Mouse (Mus musculus): ENCODE data around the gene Cenpf. TPM values are rescaled to one million over a fixed set of nuclear protein-coding genes. Genes with fewer than 3 reads are reported as not detected.
A peak's percentile ranks its signal among the peaks of the same experiment; 100 is the strongest.
"Not testable (repeated sequence)": the region's sequence is repeated elsewhere in the genome, so short reads cannot be mapped to it uniquely, and the experiment has no call there.

Gene Cenpf
- polyA plus RNA-seq, 1 experiment from 2014 or later: 101 TPM

DNA sequence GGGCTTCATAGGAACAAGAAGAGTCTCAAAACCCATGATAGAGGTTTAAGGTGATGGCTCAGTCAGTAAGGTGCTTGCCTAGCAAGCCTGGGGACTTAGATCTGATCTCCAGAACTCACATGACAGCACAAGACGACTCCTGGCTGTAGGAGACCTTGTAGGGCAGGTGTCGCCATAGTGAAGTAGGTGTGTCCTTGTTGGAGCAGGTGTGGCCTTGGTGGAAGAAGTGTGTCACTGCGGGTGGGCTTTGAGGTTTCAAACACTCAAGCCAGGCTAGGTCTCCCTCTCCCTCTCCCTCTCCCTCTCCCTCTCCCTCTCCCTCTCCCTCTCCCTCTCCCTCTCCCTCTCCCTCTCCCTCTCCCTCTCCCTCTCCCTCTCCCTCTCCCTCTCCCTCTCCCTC lies 4.6 kb upstream of the Cenpf start:
- not testable (repeated sequence) for H3K36me3 ChIP-seq; ATAC-seq (ENCODE audit: borderline replicate concordance, extremely low read depth, low FRiP score, low TSS enrichment); H3K9me3 ChIP-seq; H3K4me2 ChIP-seq; H3K27me3 ChIP-seq; H3K4me3 ChIP-seq; H3K9ac ChIP-seq; H3K27ac ChIP-seq
- peaks cover 16% of the 10 kb centered on the region for H3K4me1 ChIP-seq
- WGBS: 31% methylated on average over 3 of the region's 3 CpGs

DNA sequence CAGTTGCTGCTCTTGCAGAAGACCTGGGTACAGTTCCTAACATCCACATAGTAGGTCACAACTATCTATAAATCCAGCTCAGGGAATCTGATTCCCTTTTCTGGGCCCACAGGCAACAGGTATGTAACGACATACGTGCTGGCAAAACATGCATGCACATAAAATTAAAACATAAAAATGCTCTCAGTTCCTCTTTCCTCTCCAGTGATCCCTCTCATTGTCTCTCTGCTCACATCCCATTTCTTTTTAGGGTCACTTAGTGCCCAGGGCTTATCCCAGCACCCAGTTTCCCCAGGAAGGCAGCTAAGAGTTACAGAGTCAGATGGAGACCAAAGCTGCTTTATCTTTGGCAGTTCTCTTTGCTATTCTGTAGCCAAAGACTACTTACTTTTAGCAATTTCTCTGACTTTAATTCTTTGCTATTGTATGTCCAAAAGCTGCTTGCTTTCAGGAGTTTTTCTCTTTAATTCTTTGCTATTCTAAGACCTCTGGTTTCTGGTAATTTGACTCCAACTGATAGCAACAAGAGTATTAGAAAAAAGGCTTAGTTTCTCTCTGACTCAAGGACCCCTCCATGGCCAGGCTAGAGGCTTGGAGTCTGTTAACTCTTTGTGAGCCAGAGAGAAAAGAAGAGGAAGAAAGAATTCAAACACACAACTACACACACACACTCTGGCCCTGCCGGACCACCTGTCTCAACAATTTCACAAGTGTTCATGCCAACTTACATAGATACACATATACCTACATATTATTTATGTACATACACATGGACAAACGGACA lies 1.4 kb upstream of the Cenpf start:
- Histone ChIP-seq H3K9me3 (no peaks in the 10 kb centered on the region), H3K4me1 (peaks cover 34% of the 10 kb centered on the region)
- WGBS: 23% methylated on average over 4 of the region's 4 CpGs

DNA sequence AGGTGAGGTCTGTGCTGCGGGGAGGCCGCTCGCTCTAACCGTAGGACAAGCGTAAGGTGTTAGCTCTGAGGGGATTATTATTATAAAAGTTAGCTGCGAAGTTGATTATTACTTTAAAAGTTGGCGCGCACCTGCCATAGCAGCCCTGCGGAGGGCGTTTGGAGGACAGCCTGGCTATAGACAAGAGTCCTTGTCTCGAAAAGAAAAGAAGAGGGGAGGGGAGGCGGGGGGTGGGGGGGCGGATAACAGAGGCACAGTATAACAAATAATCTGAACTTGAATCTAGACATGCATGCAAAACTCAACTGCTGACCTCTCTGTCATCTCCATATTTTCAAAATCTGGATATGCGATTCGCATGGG lies 483 bp upstream of the Cenpf start:
- WGBS: under 1% methylated on average over 15 of the region's 15 CpGs
- peak overlapping the region; percentile 31 for H3K9ac ChIP-seq
- peaks cover 34% of the 10 kb centered on the region for H3K4me1 ChIP-seq
- no peaks in the 10 kb centered on the region for H3K9me3 ChIP-seq
- H3K4me2 ChIP-seq: peak overlapping the region; percentile 64
- H3K27me3 ChIP-seq: no peaks in the 10 kb centered on the region
- peak overlapping the region; percentile 51 for H3K27ac ChIP-seq
- H3K4me3 ChIP-seq: peak overlapping the region; percentile 88
- ATAC-seq (ENCODE audit: borderline replicate concordance, extremely low read depth, low FRiP score, low TSS enrichment): peak; percentile 1; the same call in 1 of the 2 replicates
- peaks cover 16% of the 10 kb centered on the region for H3K36me3 ChIP-seq

More for the DNA sequence above, 1.4 kb upstream of the Cenpf start:
- ATAC-seq (ENCODE audit: borderline replicate concordance, extremely low read depth, low FRiP score, low TSS enrichment): no peak
- H3K4me2 ChIP-seq: peak overlapping the region; percentile 64
- no peaks in the 10 kb centered on the region for H3K27me3 ChIP-seq
- H3K36me3 ChIP-seq: peaks cover 7% of the 10 kb centered on the region
- H3K4me3 ChIP-seq: peak overlapping the region; percentile 88
- peak overlapping the region; percentile 31 for H3K9ac ChIP-seq
- peak overlapping the region; percentile 51 for H3K27ac ChIP-seq

DNA sequence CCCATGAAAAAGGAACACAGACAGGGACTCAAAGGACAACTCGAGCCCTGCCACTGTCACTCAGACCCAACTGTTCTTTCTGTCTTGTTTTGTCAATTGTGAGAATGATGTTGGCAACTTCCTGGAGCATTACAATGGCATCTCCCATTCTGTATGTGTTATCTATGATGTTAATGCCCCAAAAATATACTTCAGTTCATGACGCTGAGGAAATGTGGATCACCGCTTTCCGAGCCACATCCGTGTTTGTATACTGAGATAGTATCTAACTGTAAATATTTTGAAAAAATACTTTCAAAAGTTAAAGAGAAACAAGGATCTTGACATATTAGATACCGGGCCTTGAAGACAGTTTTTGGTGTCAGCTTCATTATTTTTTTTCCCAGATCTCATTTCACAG lies 1.9 kb downstream of the Cenpf start:
- Histone ChIP-seq H3K27ac (no peak overlapping the region), H3K9ac (no peak overlapping the region), H3K4me3 (peak overlapping the region; percentile 32), H3K9me3 (no peaks in the 10 kb centered on the region), H3K4me2 (peak overlapping the region; percentile 85), H3K4me1 (peaks cover 34% of the 10 kb centered on the region), H3K27me3 (no peaks in the 10 kb centered on the region), H3K36me3 (peaks cover 35% of the 10 kb centered on the region)
- no peak for ATAC-seq (ENCODE audit: borderline replicate concordance, extremely low read depth, low FRiP score, low TSS enrichment)
- 61% methylated on average over 6 of the region's 6 CpGs for WGBS

DNA sequence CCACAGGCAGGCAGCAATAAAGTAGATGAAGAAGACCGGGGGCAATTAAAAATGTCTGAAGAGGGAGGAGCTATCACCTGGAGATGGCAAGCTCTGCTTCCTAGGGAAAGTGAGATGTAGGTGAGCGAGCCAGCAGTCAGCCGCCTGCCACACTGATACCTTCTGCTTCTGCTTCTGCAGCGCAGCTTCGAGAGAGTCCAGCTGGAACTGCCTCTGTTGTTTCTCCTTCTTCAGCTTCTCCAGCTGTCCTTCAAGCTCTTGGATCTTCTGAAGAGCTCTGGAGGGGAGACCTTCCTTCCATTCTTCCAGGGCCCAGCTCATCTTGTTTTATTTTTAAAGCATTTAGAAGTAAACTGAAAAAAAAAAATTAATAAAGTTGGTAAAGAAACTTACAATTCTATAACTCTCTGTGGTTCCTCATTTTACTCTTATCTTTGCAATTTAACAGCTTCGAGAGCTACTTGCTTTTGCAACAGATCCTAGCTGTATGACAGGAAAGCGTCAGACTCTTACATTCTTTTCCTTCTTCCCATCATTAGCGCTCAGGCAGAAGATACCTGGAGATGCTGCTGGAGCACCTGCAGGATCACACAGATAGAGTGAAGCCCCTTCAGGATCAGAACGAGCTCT lies 3.0 kb downstream of the Cenpf start:
- no peaks in the 10 kb centered on the region for H3K9me3 ChIP-seq
- H3K4me1 ChIP-seq: peaks cover 32% of the 10 kb centered on the region
- no peak for ATAC-seq (ENCODE audit: borderline replicate concordance, extremely low read depth, low FRiP score, low TSS enrichment)
- peaks cover 46% of the 10 kb centered on the region for H3K36me3 ChIP-seq
- no peak overlapping the region for H3K9ac ChIP-seq
- no peaks in the 10 kb centered on the region for H3K27me3 ChIP-seq
- WGBS: 91% methylated on average over 9 of the region's 9 CpGs
- H3K27ac ChIP-seq: no peak overlapping the region
- no peak overlapping the region for H3K4me3 ChIP-seq
- no peak overlapping the region for H3K4me2 ChIP-seq

DNA sequence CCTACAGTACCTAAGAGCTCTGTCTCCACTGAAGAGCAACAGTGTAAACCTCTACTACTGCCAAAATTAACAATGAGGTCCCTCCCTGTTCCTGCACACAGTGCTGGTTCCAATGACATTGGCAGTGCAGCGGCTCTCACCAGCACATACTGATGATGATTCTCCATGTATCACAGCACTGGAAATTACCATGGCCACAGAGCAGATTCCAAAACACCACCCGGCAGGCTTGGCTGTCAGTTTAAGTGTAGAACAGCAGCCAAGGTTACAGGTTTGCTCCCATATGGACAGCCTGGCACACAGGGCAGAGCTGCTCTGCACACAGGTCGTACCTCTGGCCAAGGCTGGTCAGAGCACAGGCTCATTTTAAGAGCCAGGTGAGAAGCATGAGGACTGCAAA lies 8.3 kb downstream of the Cenpf start:
- 90% methylated on average over 3 of the region's 3 CpGs for WGBS
- Histone ChIP-seq H3K27ac (no peak overlapping the region), H3K36me3 (peaks cover 80% of the 10 kb centered on the region), H3K27me3 (no peaks in the 10 kb centered on the region), H3K9ac (no peak overlapping the region), H3K4me2 (no peak overlapping the region), H3K4me3 (no peak overlapping the region), H3K4me1 (no peaks in the 10 kb centered on the region), H3K9me3 (no peaks in the 10 kb centered on the region)
- no peak for ATAC-seq (ENCODE audit: borderline replicate concordance, extremely low read depth, low FRiP score, low TSS enrichment)

DNA sequence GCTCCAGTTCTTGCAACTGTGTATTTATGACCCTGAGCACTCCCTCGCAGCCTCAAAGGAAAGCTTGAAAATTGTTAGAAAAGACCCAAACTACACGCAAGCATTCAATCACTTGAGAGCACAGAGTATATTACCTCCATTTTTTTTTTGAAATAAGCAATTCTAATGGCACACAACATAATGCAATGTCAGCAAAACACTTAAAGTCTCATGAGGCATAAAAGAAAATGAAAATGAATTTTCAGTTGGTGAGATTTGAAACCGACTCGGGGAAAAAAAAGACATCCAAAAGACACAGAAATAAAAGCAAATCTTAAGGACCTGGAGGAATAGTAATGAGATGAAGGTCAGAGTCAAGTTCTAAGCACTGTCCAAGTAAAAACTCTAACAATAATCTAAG lies 11.9 kb downstream of the Cenpf start:
- peaks cover 81% of the 10 kb centered on the region for H3K36me3 ChIP-seq
- 87% methylated on average over 4 of the region's 4 CpGs for WGBS

DNA sequence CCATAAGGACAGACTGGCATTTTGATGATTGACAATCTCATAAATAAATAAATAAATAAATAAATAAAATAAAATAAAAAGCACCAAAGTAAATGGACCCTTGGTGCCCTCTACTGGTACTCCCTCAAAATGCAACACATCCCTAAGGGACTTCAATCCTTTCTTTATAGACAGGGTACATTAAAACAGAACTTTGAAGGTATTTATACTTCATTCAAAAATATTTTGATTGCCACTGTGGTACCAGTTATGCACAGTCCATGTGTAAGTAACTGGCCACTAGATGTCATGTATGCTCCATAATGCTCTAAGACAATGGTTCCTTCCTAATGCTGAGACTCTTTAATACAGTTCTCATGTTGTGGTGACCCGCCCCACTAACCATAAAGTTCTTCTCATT lies 12.5 kb downstream of the Cenpf start:
- no peak overlapping the region for H3K9ac ChIP-seq
- ATAC-seq (ENCODE audit: borderline replicate concordance, extremely low read depth, low FRiP score, low TSS enrichment): no peak
- WGBS: 83% methylated on average over 1 of the region's 1 CpGs
- H3K36me3 ChIP-seq: peaks cover 77% of the 10 kb centered on the region
- H3K4me3 ChIP-seq: no peak overlapping the region
- H3K27ac ChIP-seq: no peak overlapping the region
- H3K4me2 ChIP-seq: no peak overlapping the region
- no peaks in the 10 kb centered on the region for H3K27me3 ChIP-seq
- no peaks in the 10 kb centered on the region for H3K9me3 ChIP-seq
- no peaks in the 10 kb centered on the region for H3K4me1 ChIP-seq

More for the DNA sequence above, 11.9 kb downstream of the Cenpf start:
- H3K4me3 ChIP-seq: no peak overlapping the region
- no peak overlapping the region for H3K9ac ChIP-seq
- no peak overlapping the region for H3K4me2 ChIP-seq
- no peaks in the 10 kb centered on the region for H3K27me3 ChIP-seq
- no peak for ATAC-seq (ENCODE audit: borderline replicate concordance, extremely low read depth, low FRiP score, low TSS enrichment)
- H3K27ac ChIP-seq: no peak overlapping the region
- no peaks in the 10 kb centered on the region for H3K9me3 ChIP-seq
- no peaks in the 10 kb centered on the region for H3K4me1 ChIP-seq

DNA sequence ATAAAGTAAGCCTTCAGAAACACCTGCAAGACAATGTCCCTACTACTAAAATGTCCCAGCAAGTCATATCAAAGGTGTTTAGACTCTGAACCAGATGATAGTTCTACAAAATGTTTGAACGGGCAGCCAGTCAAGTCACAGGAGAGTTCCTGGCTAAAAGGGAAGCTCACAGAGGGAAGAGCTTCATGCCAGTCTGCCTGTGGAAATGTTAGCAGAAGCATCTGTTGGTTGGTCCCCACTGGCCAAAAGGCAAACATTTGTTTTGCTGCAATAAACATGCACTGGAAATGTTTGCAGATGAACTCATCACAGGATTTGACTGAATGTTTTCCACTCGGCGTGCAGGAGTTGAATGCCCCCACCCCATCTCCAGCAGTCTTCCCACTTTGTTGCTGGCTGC lies 21.9 kb downstream of the Cenpf start:
- ATAC-seq (ENCODE audit: borderline replicate concordance, extremely low read depth, low FRiP score, low TSS enrichment): no peak
- no peaks in the 10 kb centered on the region for H3K27me3 ChIP-seq
- H3K4me2 ChIP-seq: no peak overlapping the region
- peaks cover 60% of the 10 kb centered on the region for H3K36me3 ChIP-seq
- no peak overlapping the region for H3K4me3 ChIP-seq
- 84% methylated on average over 3 of the region's 3 CpGs for WGBS
- H3K9ac ChIP-seq: no peak overlapping the region
- H3K4me1 ChIP-seq: no peaks in the 10 kb centered on the region
- H3K27ac ChIP-seq: no peak overlapping the region
- no peaks in the 10 kb centered on the region for H3K9me3 ChIP-seq

DNA sequence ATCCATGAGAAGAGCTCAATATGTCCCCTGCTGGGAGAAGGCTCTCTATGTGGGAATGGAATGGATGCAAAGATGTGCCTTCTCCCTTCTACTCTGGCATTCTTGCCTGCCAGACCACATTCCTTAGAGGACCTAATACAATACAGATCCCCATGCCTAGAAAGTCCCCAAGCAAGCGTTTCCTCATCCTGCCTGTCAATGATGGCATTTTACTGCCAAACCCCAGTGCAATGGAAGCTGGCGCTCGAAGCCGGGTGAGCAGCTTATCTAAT lies 23.1 kb downstream of the Cenpf start:
- H3K4me3 ChIP-seq: no peak overlapping the region
- H3K4me1 ChIP-seq: no peaks in the 10 kb centered on the region
- H3K9ac ChIP-seq: no peak overlapping the region
- H3K27me3 ChIP-seq: no peaks in the 10 kb centered on the region
- peaks cover 65% of the 10 kb centered on the region for H3K36me3 ChIP-seq
- no peaks in the 10 kb centered on the region for H3K9me3 ChIP-seq
- no peak overlapping the region for H3K27ac ChIP-seq
- ATAC-seq (ENCODE audit: borderline replicate concordance, extremely low read depth, low FRiP score, low TSS enrichment): no peak
- WGBS: 75% methylated on average over 4 of the region's 4 CpGs
- H3K4me2 ChIP-seq: no peak overlapping the region

DNA sequence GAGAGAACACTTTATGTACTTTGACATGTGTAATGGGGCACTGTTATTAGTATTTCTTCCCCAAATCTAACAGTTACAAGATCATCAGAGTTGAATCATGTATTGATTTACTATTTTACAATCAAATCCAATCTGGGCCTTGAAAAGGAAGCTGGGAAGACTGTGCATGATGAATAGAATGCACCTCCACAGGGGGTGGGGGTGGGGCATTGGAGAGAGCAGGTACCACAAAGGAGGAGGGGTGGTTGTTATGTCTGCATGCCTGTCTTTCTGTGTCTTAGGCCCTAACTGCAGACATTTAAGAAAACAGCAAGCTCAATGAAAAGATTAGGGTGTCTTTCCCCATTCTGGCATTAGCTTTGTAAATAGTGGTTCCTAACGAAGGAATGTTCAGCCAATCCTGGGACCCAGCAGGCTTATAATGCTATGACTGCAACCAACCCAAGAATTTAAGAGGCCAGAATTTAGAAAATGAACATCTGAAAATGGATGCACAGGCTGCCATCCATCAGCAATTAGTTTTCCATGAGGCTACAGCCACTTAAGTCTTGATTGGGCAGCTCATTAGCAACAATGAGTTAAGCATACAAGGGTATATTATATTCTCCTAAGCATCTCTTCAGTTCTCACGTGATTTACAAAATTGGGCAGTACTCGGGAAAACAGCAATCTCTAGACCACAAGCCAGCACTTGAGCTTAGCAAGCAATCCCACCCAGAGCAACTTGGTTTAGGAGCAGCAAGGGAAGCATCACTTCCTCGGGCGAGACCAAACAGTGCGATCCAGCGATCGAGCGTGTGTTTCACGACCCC lies 23.6 kb downstream of the Cenpf start:
- Histone ChIP-seq H3K36me3 (peaks cover 64% of the 10 kb centered on the region), H3K9ac (no peak overlapping the region), H3K4me3 (no peak overlapping the region), H3K4me2 (no peak overlapping the region), H3K4me1 (no peaks in the 10 kb centered on the region), H3K27ac (no peak overlapping the region), H3K27me3 (no peaks in the 10 kb centered on the region), H3K9me3 (no peaks in the 10 kb centered on the region)
- ATAC-seq (ENCODE audit: borderline replicate concordance, extremely low read depth, low FRiP score, low TSS enrichment): no peak
- 85% methylated on average over 10 of the region's 10 CpGs for WGBS

DNA sequence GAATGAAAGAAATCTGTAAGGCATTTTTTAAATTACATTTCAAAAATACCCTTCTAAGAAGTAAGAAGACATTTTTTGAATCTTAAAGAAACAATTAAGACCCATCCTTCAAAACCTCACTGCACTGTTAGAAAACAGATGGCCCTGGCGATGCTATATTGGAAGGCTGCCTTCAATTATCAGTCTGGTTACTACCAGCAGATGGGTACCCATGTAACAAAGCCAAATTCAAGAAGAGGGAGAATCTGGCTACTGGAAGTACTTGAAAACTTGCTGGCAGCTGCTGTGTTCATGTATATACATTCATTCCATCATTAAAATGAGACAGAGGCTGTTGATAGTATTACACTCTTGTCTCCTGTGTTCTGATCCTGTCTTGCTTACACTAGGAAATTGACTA lies 24.4 kb downstream of the Cenpf start:
- H3K4me1 ChIP-seq: no peaks in the 10 kb centered on the region
- H3K9me3 ChIP-seq: no peaks in the 10 kb centered on the region
- WGBS: 85% methylated on average over 1 of the region's 1 CpGs
- H3K4me3 ChIP-seq: no peak overlapping the region
- H3K27me3 ChIP-seq: no peaks in the 10 kb centered on the region
- peaks cover 64% of the 10 kb centered on the region for H3K36me3 ChIP-seq
- no peak overlapping the region for H3K9ac ChIP-seq
- H3K4me2 ChIP-seq: no peak overlapping the region
- no peak for ATAC-seq (ENCODE audit: borderline replicate concordance, extremely low read depth, low FRiP score, low TSS enrichment)
- no peak overlapping the region for H3K27ac ChIP-seq

Measured in lung, embryonic 15.5 days (tissue).